Mouse (Mus musculus) G1E-ER4 (cell line): ENCODE measurements around the gene Kif14. TPM values are rescaled to one million over a fixed set of nuclear protein-coding genes. Genes with fewer than 3 reads are reported as not detected.

Source experiments
- GATA1 ChIP-seq: IDR thresholded peaks from one replicate; pipeline ENCODE4 v1.8.0; 2012; ENCODE audit warnings: low read length, inconsistent platforms
- polyA plus RNA-seq: library from polyadenylated mRNA; stranded (reverse); fragments of >175 nt; gene quantifications from 2 replicates; pipeline ENCODE4 v1.2.3, GENCODE M21; 2012

Gene Kif14
- polyA plus RNA-seq, 1 experiment, result 2.0 TPM

DNA sequence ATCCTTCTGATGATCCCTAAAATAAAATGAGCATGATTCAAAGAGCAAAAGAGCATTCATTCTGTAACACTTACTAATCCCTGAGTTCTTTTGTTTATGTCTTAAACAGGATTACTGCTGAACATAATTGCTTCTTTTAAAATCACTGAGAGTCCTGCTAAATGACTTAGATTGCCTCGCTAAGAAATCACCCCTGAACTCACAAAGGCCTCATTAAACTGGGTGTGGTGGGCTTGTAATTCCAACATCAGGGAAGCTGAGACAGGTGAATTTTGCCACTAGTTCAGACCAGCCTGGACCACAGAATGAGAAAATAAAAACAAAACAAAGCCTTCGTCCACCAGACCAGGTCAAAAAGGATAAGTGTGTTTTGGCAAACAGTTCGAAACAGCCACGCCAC, 8.7 kb upstream of the Kif14 start:
- no peak for TF ChIP-seq GATA1

DNA sequence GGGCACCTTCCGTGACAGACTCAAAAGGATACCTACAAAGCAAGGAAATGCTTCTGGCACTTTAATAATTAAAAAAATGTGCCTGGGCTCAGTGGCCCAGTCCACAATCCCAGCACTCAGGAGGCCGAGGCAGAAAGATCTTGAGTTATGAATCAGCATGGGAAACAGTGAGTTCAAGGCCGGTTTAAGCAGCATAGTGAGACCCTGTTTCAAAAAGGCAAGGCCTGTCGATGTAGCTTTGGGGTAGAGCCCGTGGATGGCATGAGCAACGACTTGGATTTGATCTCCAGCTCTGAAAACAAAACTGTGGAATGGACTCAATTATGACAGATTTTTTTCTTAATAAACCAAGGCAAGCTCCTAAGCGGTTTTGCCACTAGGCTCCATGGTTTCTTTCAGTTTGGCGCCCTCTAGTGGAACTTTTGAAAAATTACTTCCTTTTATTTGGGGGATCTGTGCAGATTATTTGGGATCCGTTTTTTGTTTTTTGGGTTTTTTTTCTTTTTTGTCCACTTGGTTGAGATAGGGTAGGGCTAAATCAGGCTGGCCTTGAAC, 7.4 kb upstream of the Kif14 start:
- no peak for TF ChIP-seq GATA1

DNA sequence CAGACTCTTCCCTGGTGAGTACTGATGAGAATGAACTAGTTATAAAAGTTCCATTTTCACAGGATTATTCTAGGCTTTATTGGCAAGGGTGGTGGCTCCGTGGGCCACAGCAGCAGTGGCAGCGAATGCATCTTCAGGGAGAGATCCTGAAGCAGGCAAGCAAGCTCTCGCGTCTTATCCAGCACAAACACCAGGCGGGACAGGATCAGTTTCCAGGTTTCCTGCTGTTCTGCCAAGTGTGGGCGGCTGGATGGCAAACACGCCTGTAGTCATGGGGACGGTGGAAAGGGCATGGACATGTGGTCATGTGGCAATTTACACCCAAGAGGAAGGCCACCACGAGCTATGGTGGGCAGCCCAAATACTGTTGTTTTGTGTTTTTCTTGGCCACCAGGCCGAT, 3.7 kb upstream of the Kif14 start:
- no peak for TF ChIP-seq GATA1

DNA sequence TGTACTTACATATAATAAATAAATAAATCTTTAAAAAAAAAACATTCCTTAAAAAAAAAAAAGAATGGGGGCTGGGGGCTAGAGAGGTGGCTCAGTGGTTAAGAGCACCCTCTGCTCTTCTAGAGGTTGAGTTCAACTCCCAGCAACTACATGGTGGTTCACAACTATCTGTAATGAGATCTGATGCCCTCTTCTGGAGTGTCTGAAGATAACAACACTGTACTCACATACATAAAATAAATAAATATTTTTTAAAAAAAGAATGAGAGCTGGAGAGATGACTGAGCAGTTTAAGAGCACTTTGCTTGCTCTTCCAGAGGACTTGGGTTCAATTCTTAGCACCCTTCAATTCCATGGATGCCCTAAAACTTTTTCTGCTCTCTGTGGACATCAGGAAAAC, 975 bp upstream of the Kif14 start:
- TF ChIP-seq GATA1, result no peak

DNA sequence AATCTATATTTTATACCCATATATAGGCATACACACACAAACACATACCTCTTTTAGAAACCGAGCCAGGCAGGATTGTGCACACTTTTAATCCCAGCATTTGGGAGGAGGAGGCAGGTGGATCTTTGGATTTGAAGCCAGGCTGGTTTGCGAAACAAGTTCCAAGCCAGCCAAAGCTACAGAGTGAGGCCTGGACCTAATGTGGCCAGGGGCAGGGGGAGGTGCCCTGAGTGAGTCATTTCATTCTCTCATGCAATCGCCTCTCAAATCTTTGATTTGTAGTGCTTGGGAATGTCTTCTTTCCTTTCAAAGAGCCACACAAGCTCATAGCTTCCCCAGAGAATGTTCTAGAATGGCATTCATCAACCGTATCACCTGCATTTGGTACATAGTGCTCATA, 3.3 kb downstream of the Kif14 start:
- TF ChIP-seq GATA1, result no peak

DNA sequence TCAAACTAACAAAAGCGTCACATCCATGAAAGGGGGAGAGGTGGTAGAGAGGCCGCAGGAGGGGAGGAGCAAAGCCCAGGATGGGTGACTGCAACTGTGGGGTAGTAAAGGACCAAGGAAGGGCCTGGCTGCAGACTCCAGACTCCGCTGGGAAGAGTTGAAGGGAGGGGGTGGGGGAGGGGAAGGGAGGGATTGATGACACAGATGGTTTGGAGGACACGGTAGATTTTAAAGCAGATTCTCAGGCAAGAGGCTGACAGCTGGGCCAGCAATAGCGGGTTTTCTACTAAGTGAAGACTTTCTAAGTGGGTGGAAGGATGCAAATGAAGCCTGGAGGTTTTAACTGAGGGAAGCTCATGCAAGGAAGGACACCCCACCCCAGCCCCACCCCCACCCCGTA, 4.3 kb downstream of the Kif14 start:
- TF ChIP-seq GATA1, result no peak

DNA sequence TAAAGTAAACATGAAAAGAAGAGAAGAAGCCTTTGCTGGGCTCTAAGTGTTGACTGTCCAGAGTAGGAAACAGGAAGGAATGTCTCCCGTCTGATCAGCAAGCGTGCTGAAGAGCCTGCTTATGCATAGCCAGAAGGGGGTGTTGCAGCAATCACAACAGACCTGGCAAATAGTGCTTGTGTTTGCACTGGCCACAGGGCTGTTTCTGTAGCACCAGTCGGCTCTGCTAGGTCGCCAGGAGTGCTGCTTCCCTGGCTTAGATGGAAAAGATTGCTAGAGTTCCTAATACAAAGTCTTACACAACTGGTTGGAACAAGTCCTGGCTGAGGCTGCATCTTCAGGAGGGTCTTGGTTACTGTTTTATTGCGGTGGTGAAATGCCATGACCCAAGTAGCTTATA, 25.5 kb downstream of the Kif14 start:
- TF ChIP-seq GATA1, result no peak

DNA sequence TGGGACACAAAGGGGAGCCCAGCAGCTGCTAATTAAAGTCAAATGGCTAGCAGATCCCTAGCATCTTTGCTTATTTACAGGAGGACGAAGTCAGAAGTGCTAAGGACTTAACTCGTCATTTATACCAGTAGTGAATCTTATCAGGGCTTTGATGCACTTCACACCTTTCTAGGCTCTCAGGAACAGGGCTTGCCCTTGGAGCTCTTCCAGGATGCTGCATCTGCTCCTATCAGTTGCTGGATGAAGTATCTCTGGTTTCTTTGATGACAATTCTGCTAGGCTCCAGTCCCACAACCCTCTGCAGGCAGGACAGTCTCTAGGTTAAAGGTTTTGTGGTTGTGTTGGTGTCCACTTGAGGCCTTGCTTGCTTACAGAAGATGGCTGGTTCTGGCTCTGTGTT, 26.1 kb downstream of the Kif14 start:
- TF ChIP-seq GATA1, result no peak

DNA sequence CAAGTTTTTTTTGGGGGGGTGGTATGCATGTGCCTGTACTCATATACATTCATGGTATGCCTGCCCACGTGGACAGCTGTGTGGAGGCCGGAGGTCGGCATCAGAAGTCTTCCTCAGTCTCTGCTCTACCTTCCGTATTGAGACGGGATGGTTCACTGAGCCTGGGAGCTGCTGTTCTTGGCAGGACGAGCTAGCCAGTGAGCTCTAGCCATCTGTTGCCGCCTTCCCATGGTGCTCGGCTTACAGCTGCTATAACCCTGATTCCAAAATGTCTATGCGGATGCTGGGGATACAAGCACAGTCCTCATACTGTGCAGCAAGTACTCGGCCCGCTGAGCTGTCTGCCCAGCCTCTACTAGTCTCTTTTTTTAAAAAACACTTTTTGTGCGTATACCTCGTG, 33.2 kb downstream of the Kif14 start:
- no peak for TF ChIP-seq GATA1

DNA sequence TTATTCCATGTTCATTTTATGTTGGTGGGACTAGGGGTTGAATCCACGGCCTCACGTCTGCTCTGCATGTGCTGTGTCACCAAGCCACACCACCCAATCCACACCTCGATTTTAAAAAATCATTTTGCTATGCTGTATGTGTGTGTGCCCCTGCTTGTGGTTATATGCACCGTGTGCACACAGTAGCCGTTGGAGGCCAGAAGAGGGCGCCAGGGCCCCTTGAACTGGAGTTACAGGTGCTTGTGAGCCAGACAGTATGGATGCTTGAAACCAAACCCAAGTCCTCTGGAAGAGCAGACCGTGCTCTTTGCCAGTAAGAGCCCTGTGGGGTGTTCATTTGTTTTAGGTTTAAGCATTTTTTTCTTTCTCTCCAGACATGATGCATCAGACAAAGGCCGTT, 36.8 kb downstream of the Kif14 start:
- TF ChIP-seq GATA1, result no peak

DNA sequence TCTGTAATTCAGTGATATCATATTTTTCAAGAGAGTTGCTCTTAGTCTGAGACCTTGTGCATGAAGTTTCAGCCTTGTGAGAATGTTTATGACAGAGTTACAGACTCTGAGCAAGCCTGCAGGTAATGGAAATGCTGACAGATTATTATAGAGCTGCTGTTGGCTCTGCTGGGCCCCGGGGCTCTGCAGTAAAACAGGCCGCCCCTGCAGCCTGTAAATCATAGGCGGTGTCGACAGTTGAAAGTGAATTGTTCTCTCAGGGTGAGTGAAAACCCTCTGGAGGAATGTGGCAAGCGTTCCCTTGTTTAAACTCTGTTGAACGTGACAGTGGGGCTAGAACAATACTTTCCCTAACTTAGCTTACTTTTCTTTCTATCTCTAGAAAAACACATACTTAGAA, 46.2 kb downstream of the Kif14 start:
- TF ChIP-seq GATA1, result no peak

DNA sequence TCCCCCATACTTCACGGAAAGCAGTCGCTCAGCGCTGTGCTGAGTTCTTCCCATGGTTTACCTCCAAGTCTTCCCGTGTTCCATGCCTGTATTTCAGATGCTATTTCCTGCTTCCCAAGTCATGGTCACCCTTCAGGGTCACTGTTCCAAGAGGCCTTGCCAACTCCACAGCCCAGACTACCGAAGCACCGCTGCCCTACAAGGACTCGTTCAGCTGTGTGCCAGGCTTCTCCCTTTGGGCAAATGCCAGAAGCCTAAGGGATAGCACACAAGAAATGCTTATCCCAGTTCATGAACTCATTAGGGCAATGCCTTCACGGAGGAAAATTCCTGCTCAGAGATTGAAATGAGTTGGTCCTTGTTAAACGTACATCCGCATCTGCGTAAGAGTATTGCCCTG, 47.0 kb downstream of the Kif14 start:
- TF ChIP-seq GATA1, result no peak

DNA sequence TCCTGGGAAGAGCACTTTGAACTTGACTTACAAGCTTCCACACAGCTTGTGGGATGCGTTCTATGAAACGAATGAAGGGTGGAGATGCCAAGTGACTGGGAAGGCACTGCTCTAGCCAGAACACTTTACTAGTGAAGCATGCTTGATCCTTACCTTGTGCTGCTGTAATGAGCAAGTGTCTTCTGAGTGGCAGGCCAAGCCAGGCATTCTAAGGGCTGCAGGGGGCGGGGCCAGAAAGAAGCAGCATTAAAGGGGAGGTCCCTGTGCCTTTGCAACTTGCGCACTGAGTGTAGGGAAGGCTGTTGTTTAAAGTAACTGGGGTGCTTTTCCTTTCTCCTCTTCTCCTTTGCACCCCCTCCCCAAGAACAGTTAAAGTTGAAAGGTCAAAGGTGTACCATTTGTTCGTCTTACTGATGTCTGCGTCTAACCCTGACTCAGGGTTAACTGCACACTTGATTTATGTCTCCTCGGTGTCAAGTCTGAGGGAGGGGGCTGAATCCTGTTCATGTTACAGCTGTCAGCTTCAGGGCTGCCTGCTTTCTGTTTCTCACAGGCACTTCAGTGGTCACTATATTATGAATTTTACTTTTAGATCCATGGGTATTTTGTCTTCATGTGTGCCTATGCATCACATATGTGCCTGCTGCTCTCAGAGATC, 52.7 kb downstream of the Kif14 start:
- TF ChIP-seq GATA1, result no peak

DNA sequence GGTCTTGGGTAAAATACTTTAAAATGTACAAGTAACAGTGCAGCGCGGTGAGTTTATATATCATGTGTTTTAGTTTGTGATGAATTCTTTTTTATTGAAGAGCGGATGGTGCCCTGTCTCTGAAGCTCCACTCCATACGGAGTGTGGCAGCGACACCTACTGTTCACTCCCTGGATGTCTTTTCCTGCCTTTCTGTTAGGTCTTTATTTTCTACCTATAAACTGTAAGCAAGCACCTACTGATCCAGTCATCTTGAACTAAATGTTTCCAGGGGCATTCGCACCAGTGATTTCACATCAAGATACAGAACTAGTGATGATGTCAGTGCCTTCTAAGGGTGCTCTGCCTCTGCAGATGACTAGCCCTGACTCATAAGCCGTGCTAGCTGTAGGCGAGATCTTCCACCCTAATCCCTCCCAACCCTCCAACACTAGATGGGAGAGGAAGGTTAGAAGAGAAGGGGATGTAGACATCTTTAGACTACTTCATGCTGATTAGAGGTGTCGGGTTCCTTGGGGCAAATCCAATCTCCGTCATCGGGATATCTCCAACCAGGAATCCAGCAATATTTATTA, 55.3 kb downstream of the Kif14 start:
- no peak for TF ChIP-seq GATA1

DNA sequence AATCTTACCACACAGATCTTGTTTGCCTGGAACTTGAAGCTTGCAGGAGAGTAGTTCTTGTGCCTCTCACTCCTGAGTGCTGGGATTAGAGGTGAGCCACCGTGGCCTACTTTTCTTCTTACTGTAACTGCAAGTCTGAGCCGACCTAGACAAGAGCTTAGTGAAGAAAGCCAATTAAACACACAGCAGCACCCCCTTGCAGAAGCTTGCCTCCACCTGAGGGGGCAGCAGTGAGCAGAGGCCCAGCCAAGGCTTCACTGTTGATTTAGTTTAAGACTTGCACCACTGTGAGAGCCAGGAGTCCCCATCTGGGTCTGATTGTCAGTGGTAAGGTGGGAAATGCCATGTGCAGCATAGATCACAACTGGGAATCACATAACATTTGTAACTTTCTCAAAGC, 58.8 kb downstream of the Kif14 start:
- TF ChIP-seq GATA1, result no peak

DNA sequence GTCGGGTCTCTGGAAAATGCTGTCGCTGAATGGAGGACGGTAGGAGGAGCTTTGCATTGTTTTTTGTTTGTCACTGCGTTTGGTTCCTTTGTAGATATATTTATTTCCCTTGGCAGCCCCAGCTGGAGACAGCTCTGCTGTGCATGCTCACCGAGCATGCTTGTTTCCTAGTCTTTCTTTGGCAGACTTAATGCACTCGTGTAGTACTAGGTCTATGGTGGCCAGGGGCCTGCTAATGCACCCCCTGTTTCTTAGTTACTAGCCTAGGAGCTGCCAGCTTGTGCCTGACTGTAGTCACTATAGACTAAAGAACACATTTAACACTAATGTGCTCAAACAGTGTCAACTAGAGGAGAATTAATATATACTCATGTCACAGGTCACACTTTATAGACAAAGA, 59.7 kb downstream of the Kif14 start:
- TF ChIP-seq GATA1, result no peak

DNA sequence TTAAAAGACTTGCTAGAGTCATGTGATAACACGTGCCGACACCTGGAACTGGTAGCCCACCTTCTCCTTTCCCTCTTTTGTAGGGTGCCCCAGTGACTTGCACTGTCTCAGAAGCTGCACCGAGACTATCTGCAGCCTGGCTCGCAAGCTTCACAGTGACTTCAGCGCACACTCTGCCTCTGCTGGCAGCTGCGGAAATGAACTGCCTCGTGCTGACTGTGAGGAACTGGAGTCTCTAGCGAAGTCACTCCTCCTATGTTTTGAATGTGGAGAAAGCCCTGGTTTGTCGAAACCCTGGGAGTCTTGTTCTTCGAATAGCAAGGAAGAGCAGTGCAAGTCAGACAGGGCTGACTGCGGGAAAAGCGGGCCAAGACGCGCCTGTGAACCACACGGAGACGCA, 61.0 kb downstream of the Kif14 start:
- no peak for TF ChIP-seq GATA1
